Mouse (Mus musculus) leukemia stem cell, adult 10-12 weeks (primary cell): ENCODE results near the gene Frat1. TPM values are rescaled to one million over a fixed set of nuclear protein-coding genes. Genes with fewer than 3 reads are reported as not detected.

Experiments used
- polyA plus RNA-seq: library from polyadenylated mRNA; stranded (reverse); fragments of >175 nt; gene quantifications from 2 replicates; pipeline ENCODE4 v1.2.3, GENCODE M21; 2012; ENCODE audit warnings: low replicate concordance

The Frat1 gene
- polyA plus RNA-seq: 54.1 and 63.1 TPM in 2 replicates

DNA sequence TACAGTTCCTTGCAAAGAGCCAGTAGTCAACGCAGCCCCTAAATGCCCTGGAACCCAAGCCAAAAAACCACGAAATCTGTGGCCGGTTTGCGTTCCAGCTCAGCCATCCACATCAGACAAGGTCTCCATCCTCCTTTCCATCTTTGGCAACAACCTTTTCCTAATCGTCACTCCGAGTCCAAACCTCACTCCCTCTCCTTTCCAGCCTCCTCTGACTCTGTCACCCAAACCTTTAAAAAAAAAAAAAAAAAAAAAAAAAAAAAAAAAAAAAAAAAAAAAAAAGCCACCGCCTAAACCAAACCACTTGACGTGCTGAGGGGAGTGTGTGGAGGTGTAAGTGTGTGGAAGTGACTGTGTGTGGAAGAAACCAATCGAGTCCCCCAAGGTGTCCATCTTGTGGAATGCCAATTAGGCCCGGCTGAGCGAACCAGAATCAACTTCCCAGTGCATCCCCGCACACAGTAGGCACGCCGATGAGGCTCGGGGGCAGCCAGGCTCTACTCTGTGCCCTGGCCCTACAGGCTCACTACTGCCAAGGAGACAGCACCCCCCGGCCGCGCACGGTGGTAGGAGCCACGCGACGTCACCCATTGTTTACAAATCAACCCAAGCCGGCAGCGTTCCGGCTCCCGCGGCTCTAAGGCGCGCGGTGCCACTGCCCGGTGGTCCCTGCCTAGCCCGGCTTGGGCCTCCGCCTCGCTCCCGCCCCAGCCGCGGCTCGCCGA, at the start of gene Frat1:
Gene Frat1, plus strand, starts transcription at position 590 of the 725 bp plus-strand sequence.

DNA sequence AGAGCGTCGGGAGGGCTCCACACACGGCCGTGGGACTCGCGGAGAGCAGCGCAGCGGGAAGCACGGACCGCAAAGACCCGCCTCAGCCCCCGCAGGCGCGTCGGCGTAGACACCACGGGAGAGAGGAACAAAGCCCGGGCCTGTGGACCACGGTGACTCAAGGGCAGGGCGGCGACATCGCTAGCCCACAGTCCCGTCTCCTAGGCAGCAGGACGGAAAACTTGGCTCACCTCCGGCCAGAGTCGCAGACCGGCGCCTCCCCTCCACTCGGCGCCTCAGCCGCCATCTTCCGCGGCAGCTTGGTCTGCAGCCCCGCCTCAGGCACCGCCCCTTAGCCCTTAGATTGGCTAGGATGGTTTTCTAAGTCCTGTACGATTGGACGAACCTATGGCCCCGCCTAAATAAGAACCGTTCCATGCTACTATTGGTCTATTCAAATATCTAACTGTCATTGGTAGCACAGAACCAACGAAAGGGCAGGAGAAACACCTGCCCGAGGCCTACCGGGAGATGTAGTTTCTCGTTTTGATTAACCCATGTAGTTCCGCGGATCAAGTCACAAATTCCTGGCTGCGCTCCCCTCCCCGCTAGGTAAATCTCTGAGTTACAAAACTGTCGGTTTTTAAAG, 27.9 kb upstream of the Frat1 start, which contains the start of gene Arhgap19:
Gene Arhgap19, minus strand, starts transcription at position 306 of the 628 bp plus-strand sequence.

DNA sequence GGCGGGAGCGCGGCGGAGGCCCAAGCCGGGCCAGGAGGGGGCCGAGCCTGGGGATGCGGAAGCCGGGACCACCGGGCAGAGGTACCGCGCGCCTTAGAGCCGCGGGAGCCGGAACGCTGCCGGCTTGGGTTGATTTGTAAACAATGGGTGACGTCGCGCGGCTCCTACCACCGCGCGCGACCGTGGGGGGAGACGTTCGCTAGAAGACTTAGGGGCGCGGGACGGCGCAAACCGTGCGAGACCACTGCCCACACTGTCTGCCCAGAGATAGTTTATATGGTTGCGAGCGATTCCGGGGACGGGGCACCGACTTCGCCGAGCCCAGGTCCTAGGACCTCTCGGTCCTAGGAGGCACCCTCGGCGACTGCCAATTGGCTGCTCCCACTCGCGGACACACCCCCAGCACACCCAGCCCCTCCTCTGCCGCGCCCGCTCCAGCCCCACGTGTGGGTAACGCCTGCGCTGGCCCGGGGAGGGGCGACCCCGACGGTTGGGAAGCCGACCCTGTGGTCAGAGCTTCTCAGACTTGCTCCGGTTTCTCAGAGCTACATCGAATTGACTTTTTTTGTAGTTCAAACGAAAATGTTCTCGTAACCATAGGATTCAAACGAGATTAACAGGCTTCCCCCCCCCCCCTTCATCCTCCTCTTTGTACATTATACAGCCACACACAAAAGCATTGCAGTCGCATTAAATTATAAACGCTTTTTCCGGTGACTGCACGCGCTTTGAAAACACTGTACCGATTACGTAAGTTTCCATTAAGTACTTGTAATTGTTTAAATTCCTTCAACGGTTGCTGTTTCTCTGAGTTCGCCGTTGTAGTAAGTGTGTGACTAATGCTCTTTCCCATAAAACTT, 18.5 kb downstream of the Frat1 start, which contains the start of gene Frat2:
Gene Frat2, minus strand, starts transcription at position 141 of the 860 bp plus-strand sequence.

Other genes starting within 250 kb of the Frat1 start
- 0.44 and 1.1 TPM in 2 replicates for gene Gm340, start 247.6 kb upstream of the Frat1 start, polyA plus RNA-seq
- gene Slit1, start 86.3 kb upstream of the Frat1 start, polyA plus RNA-seq: 0.07 TPM in 1 of 2 replicates, not detected in the other
- gene Arhgap19, start 27.9 kb upstream of the Frat1 start, polyA plus RNA-seq: 2.7 and 3.8 TPM in 2 replicates
- 22.1 and 29.2 TPM in 2 replicates for gene Frat2, start 18.2 kb downstream of the Frat1 start, polyA plus RNA-seq
- 14.9 and 24.9 TPM in 2 replicates for gene Rrp12, start 66.2 kb downstream of the Frat1 start, polyA plus RNA-seq
- gene Pgam1, start 82.0 kb downstream of the Frat1 start, polyA plus RNA-seq: 45.6 and 62.6 TPM in 2 replicates
- 5.5 and 21.0 TPM in 2 replicates for gene Exosc1, start 103.5 kb downstream of the Frat1 start, polyA plus RNA-seq
- gene Zdhhc16, start 103.5 kb downstream of the Frat1 start, polyA plus RNA-seq: 20.4 and 33.6 TPM in 2 replicates
- 5.1 and 29.0 TPM in 2 replicates for gene Mms19, start 151.2 kb downstream of the Frat1 start, polyA plus RNA-seq
- 6.3 and 8.7 TPM in 2 replicates for gene Ubtd1, start 151.8 kb downstream of the Frat1 start, polyA plus RNA-seq
- gene Ankrd2, start 206.0 kb downstream of the Frat1 start, polyA plus RNA-seq: 0.55 and 1.0 TPM in 2 replicates
- gene Hoga1, start 215.6 kb downstream of the Frat1 start, polyA plus RNA-seq: not detected in 2 replicates
- not detected in 2 replicates for gene 4933411K16Rik, start 222.3 kb downstream of the Frat1 start, polyA plus RNA-seq